Mouse (Mus musculus) hindbrain, postnatal 0 days (tissue): ENCODE measurements at regions not wholly inside any gene's neighbourhood (a gene's known extent, or its start where the extent isn't known, plus 50 kb on each side); places are given as distances from the start of the nearest gene placed in this dataset.
"Not testable (repeated sequence)": the region's sequence is repeated elsewhere in the genome, so short reads cannot be mapped to it uniquely, and the experiment has no call there.

Experiments used
- ATAC-seq: fragments of 200-750 bp; cut with Nextera tagmentation; 2 replicates; pipeline ENCODE4 v1.8.0; 2017; ENCODE audit warnings: mild to moderate bottlenecking, moderate TSS enrichment, moderate library complexity
- DNase-seq: peaks from one replicate; pipeline ENCODE4 v3.0.0-alpha.2; 2015; ENCODE audit warnings: low spot score
- H3K27ac ChIP-seq: fragments of 300-500 bp; sonication (generic); 2 replicates; pipeline ENCODE4 v1.5.1; 2014; ENCODE audit warnings: mild to moderate bottlenecking
- H3K27me3 ChIP-seq: fragments of 300-500 bp; sonication (generic); 2 replicates; pipeline ENCODE4 v1.6.1; 2014; ENCODE audit warnings: low read length, mixed read lengths; ENCODE audit not compliant: insufficient read depth
- H3K36me3 ChIP-seq: fragments of 300-500 bp; sonication (generic); 2 replicates; pipeline ENCODE4 v1.6.1; 2014; ENCODE audit warnings: low read length, mixed read lengths; ENCODE audit not compliant: insufficient read depth
- H3K4me1 ChIP-seq: fragments of 300-500 bp; sonication (generic); 2 replicates; pipeline ENCODE4 v1.6.1; 2014; ENCODE audit warnings: antibody characterized with exemption, low read length, mixed read lengths; ENCODE audit not compliant: insufficient read depth
- H3K4me2 ChIP-seq: fragments of 300-500 bp; sonication (generic); 2 replicates; pipeline ENCODE4 v1.6.1; 2014; ENCODE audit warnings: low read depth, mild to moderate bottlenecking, low read length, moderate library complexity, mixed read lengths
- H3K4me3 ChIP-seq: fragments of 300-500 bp; sonication (generic); 2 replicates; pipeline ENCODE4 v1.5.1; 2014; ENCODE audit warnings: low read length
- H3K9ac ChIP-seq: fragments of 300-500 bp; sonication (generic); replicated peaks from 2 replicates; pipeline ENCODE4 v1.6.1; 2014; ENCODE audit warnings: mild to moderate bottlenecking, low read length, moderate library complexity, mixed read lengths
- H3K9me3 ChIP-seq: fragments of 300-500 bp; sonication (generic); 2 replicates; pipeline ENCODE4 v1.6.1; 2016; ENCODE audit warnings: low read length, mixed read lengths
- CTCF ChIP-seq: IDR thresholded peaks from 2 replicates; pipeline ENCODE4 v1.5.1; 2016; ENCODE audit warnings: antibody characterized with exemption, control low read depth, low read depth
- WGBS: fragments of 180-500 bp; shearing (Covaris S2); extraction: QIAGEN DNeasy Blood & Tissue Kit; methylation state at CpG from one replicate; pipeline ENCODE4 v1.1.7; 2014; 5-methylcytosine and 5-hydroxymethylcytosine counted together

- H3K27me3 ChIP-seq, result no peaks in the 10 kb centered on the region
- no peak for DNase-seq
Observed at GRCm38 (mm10) chr4:35308221-35308620, 82.2 kb upstream of the C9orf72 start.

GRCm38 (mm10) chr4:35305210-35305609 lies 79.2 kb upstream of the C9orf72 start:
- WGBS, result 67% methylated on average over 1 of the region's 1 CpGs
- TF ChIP-seq CTCF, result no peak
- ATAC-seq, result no peak

More at GRCm38 (mm10) chr4:35308221-35308620, 82.2 kb upstream of the C9orf72 start:
- H3K36me3 ChIP-seq, result no peaks in the 10 kb centered on the region
- no peak for TF ChIP-seq CTCF
- no peak overlapping the region for H3K9ac ChIP-seq
- H3K4me3 ChIP-seq, result no peak overlapping the region
- H3K4me2 ChIP-seq, result no peak overlapping the region
- H3K27ac ChIP-seq, result no peak overlapping the region
- H3K4me1 ChIP-seq, result no peaks in the 10 kb centered on the region
- 58% methylated on average over 5 of the region's 5 CpGs for WGBS
- no peaks in the 10 kb centered on the region for H3K9me3 ChIP-seq
- ATAC-seq, result no peak

GRCm38 (mm10) chr4:35300848-35301247 lies 74.9 kb upstream of the C9orf72 start:
- Histone ChIP-seq H3K9ac (no peak overlapping the region), H3K4me2 (no peak overlapping the region), H3K4me1 (no peaks in the 10 kb centered on the region), H3K27me3 (no peaks in the 10 kb centered on the region), H3K9me3 (no peaks in the 10 kb centered on the region), H3K4me3 (no peak overlapping the region), H3K36me3 (no peaks in the 10 kb centered on the region), H3K27ac (no peak overlapping the region)
- no peak for TF ChIP-seq CTCF
- WGBS, result 12% methylated on average over 2 of the region's 2 CpGs
- peak; percentile 52 for DNase-seq
- ATAC-seq, result no peak

More at GRCm38 (mm10) chr4:35305210-35305609, 79.2 kb upstream of the C9orf72 start:
- Histone ChIP-seq H3K36me3 (no peaks in the 10 kb centered on the region), H3K9ac (no peak overlapping the region), H3K27me3 (no peaks in the 10 kb centered on the region), H3K4me3 (no peak overlapping the region), H3K4me1 (no peaks in the 10 kb centered on the region), H3K9me3 (no peaks in the 10 kb centered on the region), H3K4me2 (no peak overlapping the region), H3K27ac (no peak overlapping the region)
- no peak for DNase-seq

GRCm38 (mm10) chr4:35300374-35300773 lies 74.4 kb upstream of the C9orf72 start:
- H3K9ac ChIP-seq, H3K4me3 ChIP-seq, H3K27ac ChIP-seq, H3K9me3 ChIP-seq, H3K4me2 ChIP-seq, H3K27me3 ChIP-seq, ATAC-seq, DNase-seq, H3K36me3 ChIP-seq, H3K4me1 ChIP-seq: not testable (repeated sequence)
- WGBS, result 63% methylated on average over 4 of the region's 4 CpGs

- no peak overlapping the region for H3K9ac ChIP-seq
- no peaks in the 10 kb centered on the region for H3K36me3 ChIP-seq
- ATAC-seq (no peak), DNase-seq (peak; percentile 11)
- no peak for TF ChIP-seq CTCF
- no peaks in the 10 kb centered on the region for H3K27me3 ChIP-seq
- H3K4me1 ChIP-seq, result no peaks in the 10 kb centered on the region
- H3K4me2 ChIP-seq, result no peak overlapping the region
- no peak overlapping the region for H3K4me3 ChIP-seq
- no peak overlapping the region for H3K27ac ChIP-seq
- H3K9me3 ChIP-seq, result peaks cover 5% of the 10 kb centered on the region
Observed at GRCm38 (mm10) chr4:35284611-35285010, 58.6 kb upstream of the C9orf72 start.
